ENCODE assay signal across 17 mouse cellular contexts in the genomic region with DNA sequence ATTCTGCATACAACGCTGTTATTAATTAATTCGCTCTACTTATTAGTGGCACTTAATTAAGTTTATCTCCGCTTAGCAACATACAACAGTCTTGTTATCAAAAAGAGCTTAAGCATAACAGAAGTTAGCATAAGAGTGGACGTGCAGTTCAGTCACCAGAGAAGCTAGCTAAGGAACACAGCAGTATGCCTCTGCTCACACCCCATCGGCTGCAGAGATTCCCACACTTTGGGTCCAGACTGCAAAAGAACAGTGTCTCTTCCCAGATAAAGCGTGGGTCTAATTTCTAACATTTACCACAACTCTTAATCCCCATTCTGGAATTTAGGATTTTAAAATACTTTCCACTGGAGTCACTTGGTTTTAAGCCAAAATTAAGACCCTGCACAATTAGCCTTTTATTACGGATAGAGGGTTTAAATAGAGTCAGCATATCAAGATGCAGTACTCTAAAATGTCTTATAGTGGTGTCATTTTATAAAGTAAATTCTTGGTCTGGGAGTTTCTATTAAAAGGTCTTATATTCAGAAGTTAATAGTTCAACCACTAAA.
DNase-seq lines count a peak whose midpoint lies in the region; ATAC-seq and TF ChIP-seq lines count a peak whose summit lies in the region.
"Had no signal": no experiment of that assay in that cellular context is flagged by ENCODE, and none has a peak within 500 bp of the region (broad histone marks: within the 10 kb centered on the region; RNA-seq: fewer than 3 reads in every experiment).

No protein-coding gene starts in this region.

- H3K27me3 ChIP-seq in intestine, embryonic 14.5 days (replicated peaks; ENCODE audit: control insufficient read depth, insufficient read depth, low read length): no peaks in the 10 kb centered on the region
- no peaks in the 10 kb centered on the region for H3K27me3 ChIP-seq in intestine, postnatal 0 days (replicated peaks; ENCODE audit: control insufficient read depth, insufficient read depth, low read length)
- no peaks in the 10 kb centered on the region for H3K27me3 ChIP-seq in lung, embryonic 14.5 days (ENCODE audit: insufficient read depth, low read length)
- no peaks in the 10 kb centered on the region for H3K27me3 ChIP-seq in intestine, embryonic 16.5 days (replicated peaks; ENCODE audit: control insufficient read depth, insufficient read depth, low read length)
- no peaks in the 10 kb centered on the region for H3K27me3 ChIP-seq in stomach, embryonic 15.5 days (replicated peaks)
- H3K27me3 ChIP-seq: hindbrain, embryonic 12.5 days had no signal

- H3K27ac ChIP-seq in intestine, embryonic 14.5 days (ENCODE audit: low read depth): peak overlapping the region; percentile 58
- no peak overlapping the region for H3K27ac ChIP-seq in intestine, postnatal 0 days (ENCODE audit: low read depth, low read length)
- peak overlapping the region; percentile 93 for H3K27ac ChIP-seq in lung, embryonic 14.5 days (ENCODE audit: low read depth)
- peak overlapping the region; percentile 65 for H3K27ac ChIP-seq in intestine, embryonic 16.5 days (ENCODE audit: low read length)
- H3K27ac ChIP-seq in stomach, embryonic 15.5 days: peak overlapping the region; percentile 85
- H3K27ac ChIP-seq: hindbrain, embryonic 12.5 days had no signal

- H3K4me3 ChIP-seq in intestine, embryonic 14.5 days (ENCODE audit: low read depth, low read length): no peak overlapping the region
- no peak overlapping the region for H3K4me3 ChIP-seq in intestine, postnatal 0 days (ENCODE audit: low read depth, low read length)
- H3K4me3 ChIP-seq in lung, embryonic 14.5 days (ENCODE audit: low read depth, low read length): no peak overlapping the region
- H3K4me3 ChIP-seq in intestine, embryonic 16.5 days (ENCODE audit: low read length): no peak overlapping the region
- H3K4me3 ChIP-seq in stomach, embryonic 15.5 days (replicated peaks): no peak overlapping the region
- H3K4me3 ChIP-seq: erythroblast, embryonic 14.5 days; hindbrain, embryonic 12.5 days had no signal

- 53% methylated on average over 7 of the region's 7 CpGs for WGBS in intestine, embryonic 14.5 days
- 59% methylated on average over 7 of the region's 7 CpGs for WGBS in intestine, postnatal 0 days
- 36% methylated on average over 7 of the region's 7 CpGs for WGBS in lung, embryonic 14.5 days
- 53% methylated on average over 7 of the region's 7 CpGs for WGBS in intestine, embryonic 16.5 days
- WGBS in stomach, embryonic 15.5 days: 53% methylated on average over 7 of the region's 7 CpGs

- H3K36me3 ChIP-seq in intestine, embryonic 14.5 days (ENCODE audit: control insufficient read depth, insufficient read depth, low read length): no peaks in the 10 kb centered on the region
- H3K36me3 ChIP-seq in intestine, postnatal 0 days (ENCODE audit: control insufficient read depth, insufficient read depth): no peaks in the 10 kb centered on the region
- H3K36me3 ChIP-seq in lung, embryonic 14.5 days (ENCODE audit: insufficient read depth): no peaks in the 10 kb centered on the region
- H3K36me3 ChIP-seq in intestine, embryonic 16.5 days (ENCODE audit: control insufficient read depth, insufficient read depth, low read length): no peaks in the 10 kb centered on the region
- H3K36me3 ChIP-seq in stomach, embryonic 15.5 days: no peaks in the 10 kb centered on the region
- H3K36me3 ChIP-seq: hindbrain, embryonic 12.5 days had no signal

- H3K9me3 ChIP-seq in intestine, embryonic 14.5 days (ENCODE audit: control insufficient read depth, low read length): no peaks in the 10 kb centered on the region
- H3K9me3 ChIP-seq in intestine, postnatal 0 days (ENCODE audit: control insufficient read depth): no peaks in the 10 kb centered on the region
- no peaks in the 10 kb centered on the region for H3K9me3 ChIP-seq in lung, embryonic 14.5 days (ENCODE audit: low read depth, low read length)
- H3K9me3 ChIP-seq in intestine, embryonic 16.5 days (ENCODE audit: control insufficient read depth, low read length): no peaks in the 10 kb centered on the region
- H3K9me3 ChIP-seq in stomach, embryonic 15.5 days: no peaks in the 10 kb centered on the region
- H3K9me3 ChIP-seq: hindbrain, embryonic 12.5 days had no signal

- peaks cover 11% of the 10 kb centered on the region; the same call in 1 of the 2 replicates for H3K4me1 ChIP-seq in intestine, embryonic 14.5 days (replicated peaks; ENCODE audit: control insufficient read depth, insufficient read depth, low read length)
- H3K4me1 ChIP-seq in intestine, postnatal 0 days (replicated peaks; ENCODE audit: control insufficient read depth, insufficient read depth, low read length): no peaks in the 10 kb centered on the region
- peaks cover 14% of the 10 kb centered on the region; the same call in 1 of the 2 replicates for H3K4me1 ChIP-seq in lung, embryonic 14.5 days (ENCODE audit: insufficient read depth)
- H3K4me1 ChIP-seq in intestine, embryonic 16.5 days (ENCODE audit: control insufficient read depth, insufficient read depth, low read length): no peaks in the 10 kb centered on the region
- H3K4me1 ChIP-seq in stomach, embryonic 15.5 days: no peaks in the 10 kb centered on the region
- H3K4me1 ChIP-seq: hindbrain, embryonic 12.5 days had no signal

- no peak overlapping the region for H3K9ac ChIP-seq in intestine, embryonic 14.5 days (ENCODE audit: low read length)
- H3K9ac ChIP-seq in intestine, postnatal 0 days (ENCODE audit: low read depth, low read length): no peak overlapping the region
- H3K9ac ChIP-seq in lung, embryonic 14.5 days: no peak overlapping the region
- no peak overlapping the region for H3K9ac ChIP-seq in intestine, embryonic 16.5 days (ENCODE audit: low read depth, low read length)
- H3K9ac ChIP-seq in stomach, embryonic 15.5 days: no peak overlapping the region
- H3K9ac ChIP-seq: hindbrain, embryonic 12.5 days had no signal

- no peak for DNase-seq in intestine, embryonic 14.5 days (ENCODE audit: low spot score)
- DNase-seq in lung, embryonic 14.5 days: peak; percentile 74
- no peak for DNase-seq in lung, postnatal 14 days
- DNase-seq in c-Kit-positive CD71-positive TER-119-positive erythroid progenitor cells, embryonic 14.5 days (ENCODE audit: low spot score): no peak
- DNase-seq: adrenal gland, postnatal 25 days; cerebellum, adult 9-10 months; embryo, embryonic 11 days; kidney, adult 11 months; thymus, adult 2 months had no signal

- no peak overlapping the region for H3K4me2 ChIP-seq in intestine, embryonic 14.5 days (ENCODE audit: low read length)
- H3K4me2 ChIP-seq in intestine, postnatal 0 days (replicated peaks; ENCODE audit: low read depth): no peak overlapping the region
- H3K4me2 ChIP-seq in lung, embryonic 14.5 days: no peak overlapping the region
- no peak overlapping the region for H3K4me2 ChIP-seq in intestine, embryonic 16.5 days (ENCODE audit: low read depth, low read length)
- no peak overlapping the region for H3K4me2 ChIP-seq in stomach, embryonic 15.5 days
- H3K4me2 ChIP-seq: hindbrain, embryonic 12.5 days had no signal

- no peak for ATAC-seq in intestine, embryonic 14.5 days (replicated peaks; ENCODE audit: low FRiP score, low TSS enrichment, low read depth)
- ATAC-seq in intestine, postnatal 0 days: no peak
- no peak; the same call in 1 of the 2 replicates for ATAC-seq in lung, embryonic 14.5 days (ENCODE audit: insufficient read depth)
- peak; percentile 74 for ATAC-seq in intestine, embryonic 16.5 days
- ATAC-seq in stomach, embryonic 15.5 days (ENCODE audit: insufficient read depth, low FRiP score, low read depth): peak; percentile 71; the same call in 1 of the 2 replicates
- ATAC-seq: CD4-positive, CD25-positive, alpha-beta regulatory T cell, adult 4 months; forebrain, embryonic 16.5 days; midbrain, embryonic 16.5 days had no signal

- no peak for TF ChIP-seq CTCF in intestine, postnatal 0 days (IDR thresholded peaks at IDR 0.05; ENCODE audit: low read depth)
- no peak for TF ChIP-seq CTCF in lung, embryonic 14.5 days (IDR thresholded peaks at IDR 0.05; ENCODE audit: low read depth)

Comparison
In these comparisons a context has a peak if more than half of its experiments do, and no peak if none do; other contexts are left out.
1. ATAC-seq: peak in intestine, embryonic 16.5 days (single experiment) and stomach, embryonic 15.5 days (single experiment); none in intestine, embryonic 14.5 days (single experiment), intestine, postnatal 0 days (single experiment) and lung, embryonic 14.5 days (single experiment).